Mouse (Mus musculus): ENCODE data around the gene Slc41a3. TPM values are rescaled to one million over a fixed set of nuclear protein-coding genes. Genes with fewer than 3 reads are reported as not detected.

Slc41a3 gene
- polyA plus RNA-seq, 1 experiment from 2014 or later, result 8.1 TPM

DNA sequence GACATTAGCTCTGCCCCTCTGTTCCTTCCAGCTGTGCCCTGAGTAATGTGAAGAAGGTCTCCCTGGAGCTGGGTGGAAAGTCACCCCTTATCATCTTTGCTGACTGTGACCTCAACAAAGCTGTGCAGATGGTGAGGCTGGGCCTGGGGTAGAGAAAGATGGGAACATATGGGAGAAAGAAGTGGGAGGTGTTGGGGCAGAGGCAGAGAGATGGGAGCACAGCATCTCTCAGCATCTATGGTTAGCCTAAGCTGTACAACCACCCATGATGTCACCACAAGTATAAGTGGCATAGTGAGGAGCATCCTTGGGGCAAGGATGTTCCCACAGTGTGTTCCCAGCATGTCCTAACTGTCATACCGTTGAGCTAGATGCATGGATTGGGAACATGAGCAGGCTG is 13.8 kb upstream of the Slc41a3 start:
- H3K9ac ChIP-seq (replicated peaks; ENCODE audit: low read depth, low read length), result no peak overlapping the region
- H3K27ac ChIP-seq (ENCODE audit: low read depth, low read length), result no peak overlapping the region
- H3K9me3 ChIP-seq (ENCODE audit: control insufficient read depth, low read length), result no peaks in the 10 kb centered on the region
- no peak for ATAC-seq (ENCODE audit: low read depth)
- H3K4me3 ChIP-seq (ENCODE audit: low read depth, low read length), result no peak overlapping the region
- no peaks in the 10 kb centered on the region for H3K27me3 ChIP-seq (ENCODE audit: control insufficient read depth, insufficient read depth, low read length)
- no peak overlapping the region for H3K4me2 ChIP-seq (ENCODE audit: low read depth, low read length)
- no peaks in the 10 kb centered on the region for H3K4me1 ChIP-seq (ENCODE audit: control insufficient read depth, insufficient read depth, low read length)
- WGBS, result 81% methylated on average over 1 of the region's 1 CpGs
- no peaks in the 10 kb centered on the region for H3K36me3 ChIP-seq (ENCODE audit: control insufficient read depth, insufficient read depth, low read length)

DNA sequence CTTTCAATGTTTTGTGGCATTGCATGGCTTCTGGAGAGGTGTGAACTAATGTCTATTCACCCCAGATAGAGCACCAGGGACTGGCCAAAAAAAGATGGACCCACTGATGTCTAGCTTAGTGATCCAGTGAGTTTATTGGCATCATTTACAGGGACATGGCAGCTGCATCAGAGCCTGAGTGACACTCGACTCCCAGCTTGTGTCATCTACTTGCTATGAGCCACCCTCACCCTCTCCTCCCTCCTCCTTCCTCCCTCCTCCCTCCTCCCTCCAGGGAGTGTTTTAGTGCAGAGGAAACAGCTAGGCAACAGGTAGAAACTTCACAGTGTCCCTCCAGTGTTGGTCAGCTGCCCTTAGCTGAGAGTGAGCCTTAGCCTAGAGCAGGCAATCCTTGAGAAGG is 9.6 kb upstream of the Slc41a3 start:
- no peak for ATAC-seq (ENCODE audit: low read depth)
- Histone ChIP-seq H3K27me3 (ENCODE audit: control insufficient read depth, insufficient read depth, low read length) (no peaks in the 10 kb centered on the region), H3K4me3 (ENCODE audit: low read depth, low read length) (no peak overlapping the region), H3K9me3 (ENCODE audit: control insufficient read depth, low read length) (no peaks in the 10 kb centered on the region), H3K4me1 (ENCODE audit: control insufficient read depth, insufficient read depth, low read length) (no peaks in the 10 kb centered on the region), H3K9ac (replicated peaks; ENCODE audit: low read depth, low read length) (no peak overlapping the region), H3K27ac (ENCODE audit: low read depth, low read length) (no peak overlapping the region), H3K36me3 (ENCODE audit: control insufficient read depth, insufficient read depth, low read length) (no peaks in the 10 kb centered on the region), H3K4me2 (ENCODE audit: low read depth, low read length) (no peak overlapping the region)
- WGBS, result 63% methylated on average over 1 of the region's 1 CpGs

GRCm38 (mm10) chr6:90597060-90597459 is 7.5 kb upstream of the Slc41a3 start:
- Histone ChIP-seq H3K9ac (replicated peaks; ENCODE audit: low read depth, low read length) (no peak overlapping the region), H3K4me3 (ENCODE audit: low read depth, low read length) (no peak overlapping the region), H3K4me1 (ENCODE audit: control insufficient read depth, insufficient read depth, low read length) (no peaks in the 10 kb centered on the region), H3K9me3 (ENCODE audit: control insufficient read depth, low read length) (no peaks in the 10 kb centered on the region), H3K36me3 (ENCODE audit: control insufficient read depth, insufficient read depth, low read length) (no peaks in the 10 kb centered on the region), H3K27ac (ENCODE audit: low read depth, low read length) (no peak overlapping the region), H3K27me3 (ENCODE audit: control insufficient read depth, insufficient read depth, low read length) (no peaks in the 10 kb centered on the region), H3K4me2 (ENCODE audit: low read depth, low read length) (no peak overlapping the region)
- no peak for ATAC-seq (ENCODE audit: low read depth)
- WGBS, result 93% methylated on average over 4 of the region's 4 CpGs

DNA sequence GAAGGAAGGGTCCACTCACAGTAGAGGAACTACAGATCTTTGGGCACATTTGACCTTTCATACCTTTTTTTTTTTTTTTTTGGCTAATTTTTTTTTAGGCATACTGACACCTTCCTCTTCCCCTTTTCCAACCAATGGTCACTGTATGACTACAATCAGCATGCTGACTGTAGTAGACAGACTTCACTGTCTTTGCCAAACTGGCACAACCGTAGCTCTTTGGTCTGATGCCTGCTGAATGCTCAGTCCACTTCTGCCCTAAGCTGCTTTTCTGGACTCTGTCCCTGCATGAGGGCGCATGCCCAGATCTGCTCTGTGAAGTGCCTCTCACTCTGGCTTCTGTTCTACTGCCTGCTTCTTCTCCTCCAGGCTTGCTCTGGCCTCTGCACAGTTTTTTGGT is 6.9 kb upstream of the Slc41a3 start:
- H3K4me3 ChIP-seq (ENCODE audit: low read depth, low read length), result no peak overlapping the region
- no peak for ATAC-seq (ENCODE audit: low read depth)
- 92% methylated on average over 2 of the region's 2 CpGs for WGBS

GRCm38 (mm10) chr6:90598197-90598596 is 6.3 kb upstream of the Slc41a3 start:
- Histone ChIP-seq H3K4me2 (ENCODE audit: low read depth, low read length) (no peak overlapping the region), H3K9ac (replicated peaks; ENCODE audit: low read depth, low read length) (no peak overlapping the region), H3K27ac (ENCODE audit: low read depth, low read length) (no peak overlapping the region), H3K36me3 (ENCODE audit: control insufficient read depth, insufficient read depth, low read length) (no peaks in the 10 kb centered on the region), H3K27me3 (ENCODE audit: control insufficient read depth, insufficient read depth, low read length) (no peaks in the 10 kb centered on the region), H3K9me3 (ENCODE audit: control insufficient read depth, low read length) (no peaks in the 10 kb centered on the region), H3K4me1 (ENCODE audit: control insufficient read depth, insufficient read depth, low read length) (no peaks in the 10 kb centered on the region), H3K4me3 (ENCODE audit: low read depth, low read length) (no peak overlapping the region)
- 87% methylated on average over 6 of the region's 6 CpGs for WGBS
- no peak for ATAC-seq (ENCODE audit: low read depth)

More for the DNA sequence above, 6.9 kb upstream of the Slc41a3 start:
- Histone ChIP-seq H3K9ac (replicated peaks; ENCODE audit: low read depth, low read length) (no peak overlapping the region), H3K27ac (ENCODE audit: low read depth, low read length) (no peak overlapping the region), H3K4me2 (ENCODE audit: low read depth, low read length) (no peak overlapping the region), H3K27me3 (ENCODE audit: control insufficient read depth, insufficient read depth, low read length) (no peaks in the 10 kb centered on the region), H3K36me3 (ENCODE audit: control insufficient read depth, insufficient read depth, low read length) (no peaks in the 10 kb centered on the region), H3K4me1 (ENCODE audit: control insufficient read depth, insufficient read depth, low read length) (no peaks in the 10 kb centered on the region), H3K9me3 (ENCODE audit: control insufficient read depth, low read length) (no peaks in the 10 kb centered on the region)

DNA sequence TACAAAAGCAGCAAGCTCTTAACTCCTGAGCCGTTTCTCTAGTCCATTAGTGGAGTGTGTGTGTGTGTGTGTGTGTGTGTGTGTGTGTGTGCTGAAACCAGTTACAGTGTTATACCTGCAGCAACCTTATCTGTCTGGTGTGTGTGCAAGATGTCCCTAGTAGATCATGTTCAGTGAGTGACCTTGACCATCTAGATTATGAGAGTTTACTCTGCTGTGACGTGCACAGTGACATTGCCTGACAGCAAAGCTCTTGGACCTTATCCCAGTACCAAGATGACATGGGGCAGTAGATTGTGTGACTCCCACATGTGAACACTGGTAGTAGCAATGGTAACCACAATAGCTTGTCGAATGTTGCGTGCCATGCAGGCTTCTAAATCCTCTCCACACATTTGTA is 4.2 kb upstream of the Slc41a3 start:
- Histone ChIP-seq H3K4me2 (ENCODE audit: low read depth, low read length) (no peak overlapping the region), H3K27ac (ENCODE audit: low read depth, low read length) (no peak overlapping the region), H3K4me3 (ENCODE audit: low read depth, low read length) (no peak overlapping the region), H3K27me3 (ENCODE audit: control insufficient read depth, insufficient read depth, low read length) (no peaks in the 10 kb centered on the region), H3K4me1 (ENCODE audit: control insufficient read depth, insufficient read depth, low read length) (no peaks in the 10 kb centered on the region), H3K9me3 (ENCODE audit: control insufficient read depth, low read length) (no peaks in the 10 kb centered on the region), H3K36me3 (ENCODE audit: control insufficient read depth, insufficient read depth, low read length) (no peaks in the 10 kb centered on the region), H3K9ac (replicated peaks; ENCODE audit: low read depth, low read length) (no peak overlapping the region)
- 85% methylated on average over 4 of the region's 4 CpGs for WGBS
- no peak for ATAC-seq (ENCODE audit: low read depth)

- H3K4me2 ChIP-seq (ENCODE audit: low read depth, low read length), result no peak overlapping the region
Measured at GRCm38 (mm10) chr6:90601736-90602135, 2.8 kb upstream of the Slc41a3 start.

DNA sequence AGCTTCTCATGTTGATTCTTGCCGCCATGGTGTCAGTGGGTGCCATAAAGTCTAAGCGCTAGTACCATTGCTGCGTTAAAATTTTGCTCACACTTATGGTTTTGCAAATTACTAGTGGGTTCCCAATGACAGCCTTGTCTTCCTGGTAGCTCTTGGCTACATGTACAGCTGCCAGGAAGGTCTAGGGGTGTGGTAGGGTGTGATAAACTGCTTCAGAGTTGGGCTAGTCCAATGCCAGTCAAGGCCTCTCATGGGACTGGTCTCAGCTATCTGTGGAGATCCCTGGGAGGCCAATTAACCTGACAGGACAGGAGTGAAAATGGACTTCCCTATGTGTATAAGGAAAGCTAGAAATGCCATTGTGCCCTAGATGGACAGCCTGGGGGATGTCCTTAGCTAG is 2.2 kb upstream of the Slc41a3 start:
- H3K4me2 ChIP-seq (ENCODE audit: low read depth, low read length), result no peak overlapping the region
- ATAC-seq (ENCODE audit: low read depth), result no peak
- no peaks in the 10 kb centered on the region for H3K36me3 ChIP-seq (ENCODE audit: control insufficient read depth, insufficient read depth, low read length)
- H3K9me3 ChIP-seq (ENCODE audit: control insufficient read depth, low read length), result no peaks in the 10 kb centered on the region
- no peak overlapping the region for H3K27ac ChIP-seq (ENCODE audit: low read depth, low read length)
- H3K9ac ChIP-seq (replicated peaks; ENCODE audit: low read depth, low read length), result no peak overlapping the region
- no peak overlapping the region for H3K4me3 ChIP-seq (ENCODE audit: low read depth, low read length)
- no peaks in the 10 kb centered on the region for H3K27me3 ChIP-seq (ENCODE audit: control insufficient read depth, insufficient read depth, low read length)
- H3K4me1 ChIP-seq (ENCODE audit: control insufficient read depth, insufficient read depth, low read length), result 0 out of 2 replicates have a peak, but pooled peaks cover 4% of the 10 kb centered on the region
- 93% methylated on average over 3 of the region's 3 CpGs for WGBS

More at GRCm38 (mm10) chr6:90601736-90602135, 2.8 kb upstream of the Slc41a3 start:
- no peak overlapping the region for H3K9ac ChIP-seq (replicated peaks; ENCODE audit: low read depth, low read length)
- no peaks in the 10 kb centered on the region for H3K27me3 ChIP-seq (ENCODE audit: control insufficient read depth, insufficient read depth, low read length)
- 64% methylated on average over 7 of the region's 7 CpGs for WGBS
- no peak overlapping the region for H3K27ac ChIP-seq (ENCODE audit: low read depth, low read length)
- no peak overlapping the region for H3K4me3 ChIP-seq (ENCODE audit: low read depth, low read length)
- 0 out of 2 replicates have a peak, but pooled peaks cover 3% of the 10 kb centered on the region for H3K4me1 ChIP-seq (ENCODE audit: control insufficient read depth, insufficient read depth, low read length)
- no peak for ATAC-seq (ENCODE audit: low read depth)
- H3K9me3 ChIP-seq (ENCODE audit: control insufficient read depth, low read length), result no peaks in the 10 kb centered on the region
- no peaks in the 10 kb centered on the region for H3K36me3 ChIP-seq (ENCODE audit: control insufficient read depth, insufficient read depth, low read length)

DNA sequence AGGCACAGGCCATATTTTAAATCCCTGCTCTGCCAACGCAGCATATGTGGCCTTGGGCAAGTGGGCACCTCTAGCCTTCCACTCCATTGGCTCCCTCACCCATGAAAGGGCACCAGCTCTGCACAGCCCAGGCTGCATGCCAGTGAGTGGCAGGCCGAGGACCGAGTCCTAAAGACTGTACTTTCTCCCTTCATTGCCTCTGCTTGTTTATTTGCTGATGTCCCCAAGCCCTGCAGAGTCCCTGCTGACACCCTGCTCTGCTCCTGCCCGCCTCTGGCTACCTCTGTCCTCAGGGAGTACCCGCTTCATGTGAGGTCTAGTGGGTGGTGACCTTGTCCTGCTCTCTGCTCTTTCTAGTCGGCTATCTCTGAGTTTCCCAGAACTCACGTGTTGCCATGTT is 1.4 kb upstream of the Slc41a3 start:
- H3K9me3 ChIP-seq (ENCODE audit: control insufficient read depth, low read length), result no peaks in the 10 kb centered on the region
- H3K4me3 ChIP-seq (ENCODE audit: low read depth, low read length), result no peak overlapping the region
- 0 out of 2 replicates have a peak, but pooled peaks cover 4% of the 10 kb centered on the region for H3K4me1 ChIP-seq (ENCODE audit: control insufficient read depth, insufficient read depth, low read length)
- 70% methylated on average over 7 of the region's 7 CpGs for WGBS
- ATAC-seq (ENCODE audit: low read depth), result no peak
- H3K9ac ChIP-seq (replicated peaks; ENCODE audit: low read depth, low read length), result no peak overlapping the region
- no peaks in the 10 kb centered on the region for H3K36me3 ChIP-seq (ENCODE audit: control insufficient read depth, insufficient read depth, low read length)
- no peak overlapping the region for H3K4me2 ChIP-seq (ENCODE audit: low read depth, low read length)
- no peaks in the 10 kb centered on the region for H3K27me3 ChIP-seq (ENCODE audit: control insufficient read depth, insufficient read depth, low read length)
- no peak overlapping the region for H3K27ac ChIP-seq (ENCODE audit: low read depth, low read length)
